Mouse (Mus musculus): ENCODE measurements around the gene P2ry14. TPM values are rescaled to one million over a fixed set of nuclear protein-coding genes. Genes with fewer than 3 reads are reported as not detected.
"Not testable (repeated sequence)": the region's sequence is repeated elsewhere in the genome, so short reads cannot be mapped to it uniquely, and the experiment has no call there.

P2ry14 gene
- total RNA-seq, 1 experiment from 2014 or later: 15.8 TPM

DNA sequence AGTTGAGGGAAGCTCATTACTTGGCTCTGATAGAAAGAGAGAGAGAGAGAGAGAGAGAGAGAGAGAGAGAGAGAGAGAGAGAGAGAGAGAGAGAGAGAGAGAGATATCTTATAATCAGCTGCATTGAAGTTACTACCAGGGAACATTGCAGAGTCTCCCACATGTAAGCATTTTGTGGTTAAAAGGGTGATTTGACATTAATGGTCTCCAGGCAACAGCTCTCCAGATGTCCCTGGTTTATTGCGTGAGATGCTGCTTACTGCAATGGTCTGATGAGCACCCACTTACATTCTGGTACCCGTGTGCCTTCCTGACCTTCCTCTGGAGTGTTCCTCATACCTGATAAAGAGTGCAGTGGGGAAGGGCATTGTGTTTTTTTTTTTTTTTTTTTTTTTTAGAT, 1.5 kb upstream of the P2ry14 start:
- no peak for ATAC-seq (replicated peaks; ENCODE audit: insufficient number of reproducible peaks, low FRiP score, low TSS enrichment, poor library complexity, severe bottlenecking)

DNA sequence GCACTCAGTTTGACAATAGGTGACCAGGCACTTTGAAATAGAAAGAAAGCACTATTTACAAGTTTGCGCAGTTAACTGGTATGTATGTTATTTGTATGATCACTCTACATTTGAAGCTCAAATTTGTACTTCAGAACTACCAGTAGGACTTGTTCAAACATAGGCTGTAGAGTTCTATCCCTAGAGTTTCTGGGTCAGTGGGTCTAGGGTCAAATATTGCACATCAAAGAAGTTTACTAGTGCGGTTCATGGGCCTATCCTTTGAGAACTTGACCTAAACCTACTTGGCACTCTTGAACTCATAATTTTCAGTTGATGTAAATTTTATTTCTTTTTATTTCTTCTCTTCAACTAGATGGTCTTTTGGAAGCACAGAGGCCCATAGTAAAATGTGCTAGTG, 2.8 kb downstream of the P2ry14 start:
- no peak for ATAC-seq (replicated peaks; ENCODE audit: insufficient number of reproducible peaks, low FRiP score, low TSS enrichment, poor library complexity, severe bottlenecking)

DNA sequence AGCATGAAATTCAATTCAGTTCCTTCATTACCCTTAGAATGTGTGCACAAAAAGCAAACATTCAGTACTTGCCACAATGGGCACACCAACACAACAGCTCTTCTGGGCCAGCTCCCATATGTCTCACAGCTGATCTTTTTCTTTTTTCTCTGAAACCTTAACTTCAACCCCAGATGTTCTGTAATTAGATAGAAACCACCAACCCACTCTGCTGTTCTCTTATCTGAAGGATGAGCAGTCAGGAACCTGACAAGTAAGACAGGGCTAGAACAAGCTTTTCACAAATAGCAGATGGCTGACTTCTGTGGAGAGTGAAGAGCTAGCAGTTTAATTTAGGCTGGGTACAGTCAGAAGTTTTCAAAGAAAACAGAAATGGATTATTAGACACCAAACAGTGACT, 3.8 kb downstream of the P2ry14 start:
- ATAC-seq (replicated peaks; ENCODE audit: insufficient number of reproducible peaks, low FRiP score, low TSS enrichment, poor library complexity, severe bottlenecking): no peak

DNA sequence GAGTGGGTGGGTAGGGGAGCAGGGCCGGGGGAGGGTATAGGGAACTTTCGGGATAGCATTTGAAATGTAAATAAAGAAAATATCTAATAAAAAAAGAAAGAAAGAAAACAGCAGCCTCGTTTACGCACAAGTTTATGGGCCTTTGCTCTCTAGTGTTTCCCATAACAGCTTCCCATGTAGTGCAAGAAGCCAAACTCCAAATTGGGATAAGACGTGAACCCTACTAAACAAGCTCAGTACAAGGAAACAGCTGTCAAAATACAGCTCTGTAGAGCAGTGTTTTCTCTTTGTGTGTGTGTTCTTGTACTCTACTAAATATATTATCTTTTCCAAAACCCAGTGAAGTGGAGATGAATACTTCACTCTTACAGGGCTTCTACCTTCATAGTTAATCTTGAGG, 8.2 kb downstream of the P2ry14 start:
- no peak for ATAC-seq (replicated peaks; ENCODE audit: insufficient number of reproducible peaks, low FRiP score, low TSS enrichment, poor library complexity, severe bottlenecking)

DNA sequence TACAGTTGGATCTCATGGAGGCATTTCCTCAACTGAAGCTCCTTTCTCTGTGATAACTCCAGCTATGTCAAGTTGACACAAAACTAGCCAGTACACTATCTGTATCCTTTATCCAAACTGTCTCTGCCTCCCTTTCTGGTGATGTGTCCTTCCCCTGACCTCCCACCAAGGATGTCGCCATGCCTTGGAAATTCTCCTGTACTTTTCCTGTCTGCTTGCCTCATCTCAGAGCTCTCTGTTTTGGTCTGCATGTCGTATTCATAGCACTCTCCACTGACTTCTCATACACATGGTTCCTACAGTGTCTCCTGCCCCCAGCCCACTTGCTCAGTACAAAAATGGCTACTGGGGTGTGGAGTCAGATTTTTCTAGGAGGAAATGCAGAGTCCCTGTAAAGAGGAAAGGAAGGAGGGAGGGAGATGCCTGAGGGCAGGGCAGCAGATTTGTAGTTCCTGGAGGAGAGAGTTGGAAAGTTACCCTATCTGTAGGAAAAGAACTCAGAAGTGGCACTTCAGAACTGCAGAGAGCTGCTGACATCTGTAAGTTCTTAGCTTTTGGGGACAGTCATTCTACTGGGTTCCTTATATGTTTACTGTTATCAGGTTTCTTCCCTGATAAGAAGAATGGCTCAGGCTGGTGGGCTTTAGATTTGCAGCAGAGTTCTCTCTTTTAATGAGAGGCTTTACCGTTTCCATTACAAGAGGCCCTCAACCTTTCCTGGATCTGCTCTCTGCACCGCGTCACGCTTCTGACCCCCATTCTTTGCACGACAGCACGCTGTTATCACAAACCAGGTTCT, 11.7 kb downstream of the P2ry14 start:
- no peak for ATAC-seq (replicated peaks; ENCODE audit: insufficient number of reproducible peaks, low FRiP score, low TSS enrichment, poor library complexity, severe bottlenecking)

DNA sequence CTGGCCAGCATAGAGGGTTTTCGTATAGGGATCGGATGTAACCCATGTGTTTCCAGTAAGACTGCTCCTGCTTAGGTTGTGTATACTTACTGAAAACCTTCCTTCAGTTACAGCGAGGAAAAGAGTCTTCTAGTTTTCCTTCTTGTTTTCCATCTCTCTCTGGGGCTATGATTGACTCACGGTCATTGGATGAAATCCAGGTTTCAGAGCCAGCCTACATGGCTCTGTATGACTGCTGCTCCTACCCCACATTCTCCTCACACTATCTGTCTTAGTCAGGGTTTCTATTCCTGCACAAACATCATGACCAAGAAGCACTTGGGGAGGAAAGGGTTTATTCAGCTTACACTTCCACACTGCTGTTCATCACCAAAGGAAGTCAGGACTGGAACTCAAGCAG, 12.5 kb downstream of the P2ry14 start:
- ATAC-seq (replicated peaks; ENCODE audit: insufficient number of reproducible peaks, low FRiP score, low TSS enrichment, poor library complexity, severe bottlenecking): not testable (repeated sequence)

DNA sequence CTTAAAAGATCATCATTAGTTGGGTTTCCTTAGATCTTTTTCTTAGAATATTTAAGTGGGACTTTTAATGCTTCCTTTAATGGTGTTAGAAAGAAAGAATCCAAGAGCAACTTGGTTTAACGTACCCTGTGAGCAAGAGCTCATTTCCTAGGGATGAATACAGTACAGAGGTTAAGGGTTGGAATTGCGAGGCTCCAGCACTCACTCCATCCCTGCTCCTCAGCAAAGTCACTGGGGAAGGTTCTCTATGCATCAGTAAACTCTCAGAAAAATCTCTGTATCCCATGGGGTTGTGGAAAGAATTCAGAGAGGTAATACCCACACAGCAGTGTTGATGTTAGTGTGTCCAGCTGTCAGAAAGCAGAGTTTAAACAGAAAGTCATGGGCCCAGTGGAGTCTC, 13.3 kb downstream of the P2ry14 start:
- no peak for ATAC-seq (replicated peaks; ENCODE audit: insufficient number of reproducible peaks, low FRiP score, low TSS enrichment, poor library complexity, severe bottlenecking)

DNA sequence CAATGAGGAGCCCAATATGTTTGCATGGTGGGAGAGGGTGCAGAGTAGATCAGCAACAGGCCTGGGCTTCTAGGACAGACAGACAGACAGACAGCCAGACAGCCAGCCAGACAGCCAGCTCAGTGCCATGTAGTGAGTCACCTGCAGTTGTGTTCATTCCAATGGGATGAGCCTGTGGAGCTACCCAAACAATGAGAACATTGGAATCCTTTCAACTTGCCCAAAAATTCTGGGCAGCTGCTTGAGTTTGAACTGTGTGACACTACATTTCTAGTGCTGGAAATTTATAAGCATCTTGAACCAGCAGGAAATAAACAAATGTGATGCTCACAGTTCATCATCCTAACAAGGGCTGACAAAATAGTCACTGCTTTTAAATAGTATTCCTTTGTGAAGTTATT, 13.8 kb downstream of the P2ry14 start:
- no peak for ATAC-seq (replicated peaks; ENCODE audit: insufficient number of reproducible peaks, low FRiP score, low TSS enrichment, poor library complexity, severe bottlenecking)

DNA sequence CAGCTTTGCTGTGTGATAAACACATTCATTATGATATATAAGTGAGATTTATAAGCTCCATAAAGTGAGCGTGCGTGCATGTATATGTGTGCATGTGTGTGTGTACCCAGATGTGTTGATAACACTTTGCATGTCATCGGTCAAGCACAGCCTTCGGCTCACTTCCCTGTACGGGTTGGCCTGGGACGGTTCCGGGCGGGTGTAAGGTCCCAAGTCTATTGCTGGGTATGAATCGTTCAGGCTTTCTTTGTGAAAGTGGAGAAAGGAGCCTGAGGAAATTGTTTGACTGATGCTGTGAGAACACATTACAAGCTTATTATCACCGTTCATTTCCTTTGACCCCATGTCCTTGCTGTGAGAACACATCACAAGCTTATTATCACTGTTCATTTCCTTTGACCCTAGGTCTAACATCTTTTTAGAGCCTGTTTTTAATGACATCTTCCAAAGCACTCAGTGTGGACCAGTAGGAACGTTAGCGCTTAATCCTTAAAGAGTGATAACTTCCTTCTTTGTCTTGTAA, 14.4 kb downstream of the P2ry14 start:
- ATAC-seq (replicated peaks; ENCODE audit: insufficient number of reproducible peaks, low FRiP score, low TSS enrichment, poor library complexity, severe bottlenecking): no peak

DNA sequence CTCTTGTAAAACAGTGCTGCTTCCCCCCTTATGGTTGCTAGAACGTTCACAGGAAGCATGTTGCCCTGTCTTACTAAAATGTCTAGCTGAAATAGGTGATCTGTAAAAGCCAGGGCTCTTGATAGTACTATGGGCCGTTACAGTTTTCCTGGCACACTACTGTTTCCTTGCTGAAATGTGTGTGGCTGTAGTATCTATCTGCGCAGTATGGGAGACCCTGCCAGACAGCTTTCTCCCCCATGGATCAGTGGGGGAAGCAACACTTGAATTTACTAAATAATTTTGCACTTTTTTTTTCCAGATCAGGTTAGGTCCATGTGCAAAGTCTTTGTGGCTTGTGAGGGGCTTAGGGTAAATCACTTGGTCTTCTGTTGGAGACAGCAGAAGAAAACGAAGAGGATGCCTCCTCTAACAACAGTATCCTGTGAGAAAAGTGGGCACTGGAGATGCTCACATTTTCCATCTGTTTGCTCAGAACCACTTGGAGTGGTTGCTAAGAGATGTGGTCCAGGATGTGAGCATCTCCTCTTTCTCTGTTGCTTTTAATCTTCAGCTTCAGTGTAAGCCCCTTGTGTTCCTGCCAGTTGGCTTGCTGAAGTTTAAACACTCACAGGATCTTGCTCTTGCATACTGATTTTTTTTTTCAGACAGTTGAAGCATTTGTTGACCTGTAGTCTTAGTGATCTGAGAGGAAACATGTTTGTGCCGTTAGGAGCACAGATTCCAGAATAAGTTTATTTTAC, 17.3 kb downstream of the P2ry14 start:
- ATAC-seq (replicated peaks; ENCODE audit: insufficient number of reproducible peaks, low FRiP score, low TSS enrichment, poor library complexity, severe bottlenecking): no peak

DNA sequence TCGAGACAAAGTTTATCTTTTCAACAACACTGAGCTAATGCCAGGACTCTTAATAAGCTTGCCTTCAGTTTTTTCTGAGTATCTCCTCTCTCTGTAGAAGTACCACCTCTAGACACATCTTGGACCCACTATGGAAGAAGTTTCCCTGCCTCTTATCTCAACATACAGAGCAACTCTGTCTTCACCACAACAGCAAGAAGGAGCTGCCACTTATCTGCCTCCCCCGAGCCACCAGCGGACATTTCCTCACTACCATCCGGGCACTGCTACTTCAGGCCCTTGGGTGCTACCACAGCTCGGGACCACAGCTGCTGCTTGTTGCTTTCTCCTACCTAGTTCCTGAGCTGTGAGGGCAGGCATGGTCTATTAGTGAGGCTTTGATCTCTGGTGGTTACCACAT, 20.2 kb downstream of the P2ry14 start:
- no peak for ATAC-seq (replicated peaks; ENCODE audit: insufficient number of reproducible peaks, low FRiP score, low TSS enrichment, poor library complexity, severe bottlenecking)

DNA sequence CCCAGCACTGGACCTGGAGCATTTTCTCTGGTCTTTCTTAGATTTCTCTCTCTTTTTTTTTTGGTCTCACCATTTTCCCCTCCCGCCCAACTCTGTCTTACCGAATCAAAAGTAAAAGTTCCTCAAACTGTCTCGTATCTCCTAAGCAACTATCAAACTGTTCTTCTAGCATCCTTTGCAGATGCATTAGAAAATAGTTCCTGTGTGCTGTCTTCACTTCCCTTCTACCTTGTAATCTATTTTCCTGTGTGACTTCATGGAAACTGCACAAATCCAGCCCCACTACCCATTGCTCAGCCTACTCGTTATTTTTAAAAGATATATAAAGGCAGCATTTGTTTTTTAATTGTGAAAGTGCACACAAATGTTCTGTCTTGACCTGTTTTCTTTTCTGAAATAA, 21.5 kb downstream of the P2ry14 start:
- no peak for ATAC-seq (replicated peaks; ENCODE audit: insufficient number of reproducible peaks, low FRiP score, low TSS enrichment, poor library complexity, severe bottlenecking)

DNA sequence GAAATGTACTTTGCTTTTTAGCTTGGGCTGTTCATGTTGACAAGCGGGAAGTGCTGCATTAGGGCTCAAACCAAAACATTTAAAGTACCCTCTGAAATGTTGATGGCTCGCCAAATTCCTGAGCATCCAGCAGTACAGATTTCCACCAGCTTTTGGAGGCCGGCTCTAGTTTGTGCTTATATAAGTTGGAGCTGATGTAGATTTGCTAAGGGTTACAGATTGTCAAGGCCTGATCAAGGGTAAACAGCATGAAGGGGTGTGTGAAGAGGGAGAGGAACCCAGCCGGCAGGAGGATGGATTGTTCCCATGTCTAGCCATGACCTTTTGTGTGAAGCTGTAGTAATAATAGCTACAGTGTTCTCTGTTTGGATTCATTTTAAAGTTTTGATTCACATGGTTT, 22.3 kb downstream of the P2ry14 start:
- ATAC-seq (replicated peaks; ENCODE audit: insufficient number of reproducible peaks, low FRiP score, low TSS enrichment, poor library complexity, severe bottlenecking): no peak

DNA sequence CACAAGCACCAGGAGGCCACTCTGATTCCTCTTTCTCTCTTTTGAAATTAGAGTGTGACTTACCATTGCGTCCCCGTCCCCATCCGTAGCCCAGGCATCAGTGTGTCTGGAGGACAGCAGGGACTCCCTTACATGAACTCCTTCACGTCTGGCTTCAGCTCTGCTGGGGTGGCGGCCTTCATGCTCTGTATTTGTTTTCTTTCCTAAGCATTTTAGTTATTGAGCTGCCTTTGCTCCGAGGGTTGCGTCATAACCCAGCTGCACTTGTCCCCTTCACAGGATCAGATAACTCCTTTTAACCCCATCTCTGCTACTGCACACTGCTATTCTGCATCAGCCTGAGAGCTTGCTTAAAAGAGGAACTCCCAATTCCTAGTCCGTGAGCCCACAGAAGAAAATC, 23.0 kb downstream of the P2ry14 start:
- ATAC-seq (replicated peaks; ENCODE audit: insufficient number of reproducible peaks, low FRiP score, low TSS enrichment, poor library complexity, severe bottlenecking): 0 out of 2 replicates have a peak, but pooled peaks have one; percentile 40

DNA sequence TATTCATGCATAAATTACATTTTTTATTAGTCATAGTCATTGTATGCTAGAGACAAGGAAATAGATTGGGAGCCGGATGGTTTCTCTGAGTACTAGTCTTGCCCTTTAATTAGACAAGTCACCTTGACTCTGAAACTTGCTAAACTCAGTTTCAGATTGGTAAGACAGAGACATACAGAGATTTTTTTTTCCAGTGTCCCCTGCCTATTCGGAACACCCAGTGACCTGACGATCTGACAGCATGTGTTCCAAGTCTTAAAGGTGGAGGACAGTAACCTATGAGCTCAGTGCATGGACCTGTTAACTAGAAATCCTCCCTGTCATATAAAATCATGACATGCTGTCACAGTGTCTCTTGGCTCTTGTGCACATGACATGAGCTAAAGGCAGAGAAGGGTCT, 23.9 kb downstream of the P2ry14 start:
- ATAC-seq (replicated peaks; ENCODE audit: insufficient number of reproducible peaks, low FRiP score, low TSS enrichment, poor library complexity, severe bottlenecking): no peak

DNA sequence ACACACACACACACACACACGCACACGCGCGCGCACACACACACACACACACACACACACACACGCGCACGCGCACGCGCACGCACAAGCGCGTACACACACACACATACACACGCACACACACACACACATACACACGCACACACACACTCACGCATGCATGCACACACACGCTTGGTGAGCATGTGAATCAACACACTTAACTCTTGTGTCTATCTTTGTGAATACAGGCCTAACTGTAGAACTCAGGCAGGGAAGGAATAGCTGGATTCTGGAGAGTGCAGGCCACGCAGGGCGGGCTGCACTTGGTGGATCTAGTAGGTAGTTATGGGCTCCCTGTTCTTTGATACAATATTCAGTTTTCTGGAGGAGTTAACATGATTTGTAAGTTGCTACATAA, 24.7 kb downstream of the P2ry14 start:
- ATAC-seq (replicated peaks; ENCODE audit: insufficient number of reproducible peaks, low FRiP score, low TSS enrichment, poor library complexity, severe bottlenecking): no peak

DNA sequence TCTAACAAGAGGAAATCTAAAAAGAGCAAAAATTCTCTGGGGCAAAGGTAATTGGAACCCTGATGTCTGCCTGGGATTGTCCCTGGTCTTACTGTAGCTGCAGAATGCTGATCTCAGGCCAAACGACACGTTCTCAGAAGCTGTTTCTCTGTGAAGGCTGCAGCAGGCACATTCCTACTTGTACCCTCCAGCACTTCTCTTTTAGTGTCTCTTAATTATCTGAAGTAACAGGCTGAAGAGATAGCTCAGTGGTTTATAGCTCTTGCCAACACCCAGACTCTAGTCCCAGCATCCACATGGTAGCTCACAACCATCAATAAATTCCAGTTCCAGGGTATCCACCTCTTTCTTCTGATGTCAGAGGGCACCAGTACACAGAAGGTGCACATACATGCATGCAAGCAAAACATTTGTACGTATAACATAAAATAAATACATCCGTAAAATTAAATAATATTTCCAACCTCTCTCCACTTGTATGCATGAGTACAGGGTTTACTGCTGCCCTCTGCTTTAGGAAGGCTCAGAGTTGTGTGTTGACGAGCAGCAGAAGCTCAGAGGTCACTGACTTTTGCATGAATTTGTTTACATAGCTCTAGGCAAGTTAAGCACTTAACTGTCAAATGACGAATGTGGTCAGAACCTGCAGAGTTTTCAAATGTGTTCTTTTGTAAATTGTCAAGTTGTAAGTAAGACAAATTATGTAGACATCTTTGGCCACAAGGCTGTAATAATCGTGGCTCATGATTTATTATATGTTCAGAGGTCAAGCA, 27.4 kb downstream of the P2ry14 start:
- no peak for ATAC-seq (replicated peaks; ENCODE audit: insufficient number of reproducible peaks, low FRiP score, low TSS enrichment, poor library complexity, severe bottlenecking)

DNA sequence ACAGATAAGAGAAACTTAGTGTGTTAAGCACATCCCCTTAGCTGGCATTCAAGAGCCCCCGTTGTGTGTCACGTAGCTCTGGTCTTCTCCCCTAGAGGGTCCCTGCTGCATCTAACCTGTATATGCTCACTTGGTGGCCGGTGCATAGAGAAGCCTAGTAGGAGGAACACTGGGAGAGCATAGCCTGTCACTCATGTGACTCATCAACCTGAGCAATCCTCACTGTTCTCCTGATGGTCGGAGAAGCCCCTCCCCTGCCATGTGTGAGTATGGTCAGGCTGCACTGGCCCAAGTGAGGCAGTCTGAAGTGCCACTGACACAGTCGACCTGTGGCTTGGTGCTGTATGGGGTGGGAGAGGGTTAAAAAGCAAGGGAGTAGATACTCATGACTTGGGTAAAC, 28.4 kb downstream of the P2ry14 start:
- no peak for ATAC-seq (replicated peaks; ENCODE audit: insufficient number of reproducible peaks, low FRiP score, low TSS enrichment, poor library complexity, severe bottlenecking)

DNA sequence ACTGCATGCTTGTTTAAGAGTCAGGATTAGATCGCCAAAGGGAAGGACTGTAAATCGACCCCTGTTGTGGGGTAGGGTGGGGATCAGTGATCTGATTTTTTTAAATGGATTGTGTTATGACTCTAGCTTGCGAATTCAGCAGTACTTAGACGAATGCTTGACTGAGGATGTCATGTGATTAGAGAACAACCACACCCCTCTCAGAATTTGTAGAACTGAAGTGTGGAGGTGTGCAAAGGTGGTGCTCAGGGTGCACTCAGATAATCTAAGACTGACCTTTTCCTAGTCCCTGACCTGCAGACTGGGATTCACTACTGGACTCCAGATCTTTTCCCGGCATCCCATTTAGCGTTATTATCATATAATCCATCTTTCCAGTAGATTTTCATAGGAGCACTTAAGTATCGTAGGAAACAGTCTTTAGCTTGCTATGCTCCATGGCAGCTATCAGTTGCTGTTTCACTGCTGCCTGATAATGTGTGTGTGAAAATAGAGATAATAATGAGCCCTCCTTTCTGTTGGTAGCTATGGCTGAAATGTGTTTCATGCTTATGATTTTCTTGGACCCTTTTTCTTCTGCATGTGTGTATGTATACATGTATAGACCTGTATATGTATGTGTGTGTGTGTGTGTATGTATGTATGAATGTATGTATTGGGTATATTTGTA, 31.5 kb downstream of the P2ry14 start:
- ATAC-seq (replicated peaks; ENCODE audit: insufficient number of reproducible peaks, low FRiP score, low TSS enrichment, poor library complexity, severe bottlenecking): no peak
